Comparison of ENCODE assay signal across 8 mouse cellular contexts in genomic region chr7:143123876-143124669, GRCm38 (mm10).
DNase-seq lines count a peak whose midpoint lies in the region.

No protein-coding gene starts in this region.

- peak; percentile 81 for DNase-seq in MN1 (ENCODE audit: low spot score)
- DNase-seq in cerebellum, adult 8-10 months, result peak; percentile 80
- DNase-seq in heart, adult 11 months, result peak; percentile 98
- DNase-seq in kidney, adult 11 months, result peak; percentile 83
- peak; percentile 65 for DNase-seq in lung, postnatal 36 days
- DNase-seq in right cerebral cortex, postnatal 25 days, result no peak
- no peak for DNase-seq in right cerebral cortex, postnatal 14 days
- DNase-seq in spleen, adult 18-20 months, result no peak

Comparison
In these comparisons a context has a peak if more than half of its experiments do, and no peak if none do; other contexts are left out.
1. DNase-seq: peak in MN1 (single experiment), cerebellum, adult 8-10 months (single experiment), heart, adult 11 months (single experiment), kidney, adult 11 months (single experiment) and lung, postnatal 36 days (single experiment); none in right cerebral cortex, postnatal 25 days (single experiment), right cerebral cortex, postnatal 14 days (single experiment) and spleen, adult 18-20 months (0 of 2).